Mouse (Mus musculus): Measurements from ENCODE around the gene Fam207a.

Fam207a gene

DNA sequence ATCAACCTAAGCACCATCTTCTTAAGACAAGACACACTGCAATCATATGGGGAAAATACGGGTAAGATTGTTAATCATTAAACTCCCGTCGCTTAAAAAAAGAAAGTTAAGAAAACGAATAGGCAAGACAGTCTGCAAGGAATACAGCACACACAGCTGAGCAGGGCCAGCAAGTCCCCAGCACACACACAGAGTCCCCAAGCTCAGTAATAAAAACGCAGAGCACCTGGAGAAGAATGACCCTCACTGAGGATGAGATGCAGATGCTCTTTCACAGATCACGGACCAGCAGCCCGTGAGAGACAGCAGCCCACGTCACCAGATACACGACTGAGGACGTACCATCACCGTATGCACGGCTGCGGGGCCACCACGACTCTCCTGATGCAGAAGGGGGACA, 14.9 kb downstream of the Fam207a start:
- DNase-seq = no peak

DNA sequence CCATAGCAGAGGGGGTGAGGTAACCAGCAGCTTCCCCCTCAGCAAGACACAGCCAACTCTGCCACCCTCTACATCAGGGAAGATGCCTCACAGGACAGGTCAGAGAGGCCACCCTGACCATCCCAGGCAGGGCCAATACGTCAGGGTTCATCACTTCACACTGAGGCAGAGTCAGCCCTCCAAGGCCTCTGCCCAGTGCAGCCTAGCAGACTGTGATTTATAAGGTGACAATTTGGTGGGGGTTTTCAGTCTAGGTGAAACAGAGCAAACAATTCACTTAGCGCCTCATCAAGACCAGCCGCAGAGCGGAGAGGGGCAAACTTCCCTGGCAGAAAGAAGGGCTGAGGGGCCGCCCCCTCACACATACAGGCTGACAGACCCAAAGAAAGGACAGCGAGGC, 17.3 kb downstream of the Fam207a start:
- DNase-seq = no peak

DNA sequence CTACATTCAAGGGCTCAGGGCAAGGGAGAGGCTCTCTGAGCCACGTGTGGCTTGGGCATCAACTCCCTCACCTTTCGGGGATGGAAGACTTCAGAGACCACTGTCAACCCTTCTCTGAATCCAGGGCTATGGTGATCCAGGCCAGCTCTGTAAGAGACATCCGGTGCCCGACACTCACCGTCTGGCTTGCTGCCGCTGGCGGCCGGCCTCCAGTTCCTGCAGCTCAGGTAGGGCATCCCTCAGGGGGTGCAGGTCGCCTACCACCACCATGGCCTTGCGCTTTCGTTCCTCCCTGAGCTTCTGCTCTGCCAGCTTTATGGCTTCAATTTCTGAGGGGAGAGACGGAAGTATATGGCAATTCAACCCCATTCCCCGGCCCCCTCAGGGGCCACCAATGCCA, 18.4 kb downstream of the Fam207a start:
- no peak for DNase-seq

DNA sequence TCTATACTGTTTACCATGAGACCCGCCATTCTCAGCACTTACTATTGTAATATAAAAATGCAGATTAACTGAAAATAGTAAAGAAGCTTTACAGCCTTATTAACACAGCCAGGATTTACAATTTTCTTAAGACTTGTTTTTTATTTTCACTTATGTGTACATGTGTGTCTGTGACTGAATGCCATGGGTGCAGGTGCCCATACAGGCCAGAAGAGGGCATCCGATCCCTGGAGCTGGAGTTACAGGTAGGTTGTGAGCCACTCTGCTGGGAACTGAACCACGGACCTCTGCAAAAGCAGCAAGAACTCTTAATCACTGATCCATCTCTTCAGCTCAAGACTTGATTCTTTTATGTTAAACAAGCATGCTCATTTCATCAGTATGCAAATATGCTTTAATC, 22.7 kb downstream of the Fam207a start:
- DNase-seq = no peak

DNA sequence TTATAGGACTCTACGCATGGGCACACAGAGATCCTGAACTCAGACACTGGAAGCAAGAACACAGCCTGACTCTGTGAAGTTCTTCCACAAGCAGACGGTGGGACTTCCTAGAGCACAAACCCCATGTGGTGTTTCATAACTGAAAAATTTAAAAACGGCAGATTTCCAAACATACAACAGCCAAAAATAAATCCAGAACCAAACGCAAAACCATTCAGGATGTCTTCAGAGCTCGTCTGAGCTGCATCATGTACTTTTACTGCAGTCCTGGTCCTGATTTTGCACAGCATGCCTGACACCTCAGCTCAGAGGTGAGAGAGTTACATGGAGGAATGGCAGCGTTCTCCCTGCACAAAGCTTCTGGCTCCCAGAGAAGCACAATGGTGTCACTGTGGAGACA, 24.0 kb downstream of the Fam207a start:
- DNase-seq = no peak

DNA sequence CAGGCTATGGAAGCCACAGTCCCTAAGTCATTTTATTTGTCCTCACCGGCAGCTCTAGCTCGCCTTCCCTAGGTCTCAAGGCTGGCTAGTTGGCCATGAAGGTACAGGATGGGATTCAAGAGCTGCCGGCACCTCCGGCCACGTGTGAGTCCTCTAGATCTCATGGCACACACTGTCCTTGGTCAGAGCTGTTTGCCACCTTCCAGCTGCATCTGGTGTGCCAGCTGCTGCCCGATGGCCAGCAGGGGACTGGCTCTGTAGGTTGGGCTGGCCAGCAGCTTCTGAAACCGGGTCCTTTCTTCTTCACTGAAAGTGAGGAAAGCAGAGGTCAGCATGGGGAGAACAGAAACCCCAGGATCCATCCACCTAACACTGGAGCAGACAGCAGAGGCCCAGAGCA, 27.4 kb downstream of the Fam207a start:
- DNase-seq = no peak

DNA sequence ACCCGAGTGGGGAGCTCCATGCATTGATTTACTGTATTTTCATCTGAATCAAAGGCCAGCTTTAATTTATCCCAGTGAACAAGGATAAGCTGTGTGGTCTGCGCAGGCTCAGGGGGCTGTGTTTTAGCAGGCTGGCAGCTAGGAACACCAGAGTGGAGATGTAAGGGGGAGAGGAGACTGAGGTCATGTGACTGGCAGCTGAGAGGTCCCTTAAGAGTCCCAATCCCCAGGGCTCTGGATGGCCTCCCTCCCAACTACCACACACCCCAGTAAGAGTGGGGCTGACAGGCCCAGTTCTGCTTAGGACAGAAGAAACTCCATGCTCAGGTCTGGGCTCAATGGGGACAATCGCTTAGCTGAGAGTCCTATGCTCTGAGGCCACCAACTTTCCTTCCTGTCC, 29.8 kb downstream of the Fam207a start:
- no peak for DNase-seq

DNA sequence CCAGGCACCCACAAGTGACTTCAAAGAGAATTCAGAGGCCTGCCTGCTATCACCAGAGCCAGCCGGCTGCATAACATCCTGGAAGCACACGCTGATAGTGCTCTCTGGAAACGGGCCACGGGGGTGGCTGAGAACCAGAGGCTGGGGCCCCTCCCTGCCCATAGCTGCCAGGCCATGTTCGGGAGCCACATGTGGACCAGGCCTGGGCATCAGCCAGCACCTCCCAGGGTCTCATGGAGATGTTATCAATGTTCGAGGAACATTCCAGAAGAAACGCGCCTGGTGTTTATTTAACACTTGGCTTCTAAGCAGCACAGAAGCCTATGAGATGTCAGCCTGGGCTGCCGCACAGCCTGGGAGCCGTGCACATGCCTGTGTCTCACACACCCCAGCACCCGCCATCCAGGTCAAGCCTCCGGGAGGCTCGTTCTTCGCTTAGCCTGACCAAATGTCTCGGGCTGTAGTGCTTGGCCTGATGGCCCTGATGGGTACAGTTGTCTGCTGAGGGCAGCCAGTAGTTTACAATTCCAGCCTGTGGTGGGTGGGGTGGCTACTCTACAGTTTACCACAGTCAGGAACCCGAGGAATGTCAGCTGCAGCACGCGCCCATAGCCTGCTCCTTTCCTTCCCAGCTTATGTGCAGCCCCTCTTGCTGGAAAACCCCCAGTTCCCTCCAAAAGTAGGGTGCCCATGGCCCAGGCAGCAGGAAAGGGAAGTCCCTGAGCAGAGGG, 31.2 kb downstream of the Fam207a start:
- no peak for DNase-seq

DNA sequence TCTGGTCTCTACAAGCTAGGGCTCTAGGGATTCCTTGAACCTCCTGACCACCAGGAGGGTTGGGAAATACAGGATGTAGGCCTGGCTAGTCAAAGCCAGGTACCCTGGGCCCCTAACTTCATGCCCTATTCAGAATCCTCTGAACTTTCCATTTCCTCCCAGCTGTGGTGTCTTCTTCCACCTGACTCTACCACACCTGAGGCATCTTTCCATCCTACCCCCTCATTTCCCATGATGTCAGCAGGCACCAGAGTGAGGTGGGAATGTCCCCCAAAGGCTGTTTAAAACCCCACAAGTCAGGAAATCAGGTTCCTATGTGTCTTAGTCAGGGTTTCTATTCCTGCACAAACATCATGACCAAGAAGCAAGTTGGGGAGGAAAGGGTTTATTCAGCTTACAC, 33.8 kb downstream of the Fam207a start:
- no peak for DNase-seq

DNA sequence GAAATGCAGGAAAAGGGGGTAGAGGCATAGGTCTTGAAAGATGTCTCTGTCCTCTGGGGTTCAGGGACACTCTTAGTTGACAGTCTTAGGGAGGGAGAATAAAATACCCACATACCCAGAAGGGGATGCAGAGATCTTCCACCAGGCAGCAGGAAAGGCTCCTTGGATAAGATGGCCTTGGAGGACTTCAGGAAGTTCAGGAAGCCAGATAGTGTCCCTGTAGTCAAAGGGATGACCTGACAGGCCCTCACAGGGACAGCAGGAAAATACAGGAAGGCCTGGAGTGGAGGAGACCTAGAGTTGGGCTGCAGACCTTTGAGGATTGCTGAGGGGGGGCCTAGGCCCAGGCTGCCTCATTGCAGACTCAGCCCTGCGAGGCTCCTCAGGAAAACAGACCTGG, 35.6 kb downstream of the Fam207a start:
- no peak for DNase-seq

DNA sequence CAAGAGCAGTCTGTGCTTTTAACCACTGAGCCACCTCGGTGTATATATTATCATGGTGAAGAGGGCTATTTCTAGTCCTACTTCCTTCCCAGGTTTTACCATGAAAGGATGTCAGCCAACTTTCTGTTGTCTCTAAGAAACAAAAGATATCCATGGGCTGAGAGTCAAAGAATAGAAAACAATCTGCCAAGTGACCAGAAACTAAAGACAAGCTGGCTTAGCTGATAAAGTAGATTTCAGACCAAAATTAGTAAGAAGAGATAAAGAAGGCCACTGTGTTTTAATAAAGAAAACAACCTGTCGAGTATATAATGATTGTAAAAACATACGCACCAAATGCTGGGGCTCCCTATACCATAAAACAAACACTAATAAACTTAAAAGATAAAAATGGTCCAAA, 38.7 kb downstream of the Fam207a start:
- DNase-seq = no peak

DNA sequence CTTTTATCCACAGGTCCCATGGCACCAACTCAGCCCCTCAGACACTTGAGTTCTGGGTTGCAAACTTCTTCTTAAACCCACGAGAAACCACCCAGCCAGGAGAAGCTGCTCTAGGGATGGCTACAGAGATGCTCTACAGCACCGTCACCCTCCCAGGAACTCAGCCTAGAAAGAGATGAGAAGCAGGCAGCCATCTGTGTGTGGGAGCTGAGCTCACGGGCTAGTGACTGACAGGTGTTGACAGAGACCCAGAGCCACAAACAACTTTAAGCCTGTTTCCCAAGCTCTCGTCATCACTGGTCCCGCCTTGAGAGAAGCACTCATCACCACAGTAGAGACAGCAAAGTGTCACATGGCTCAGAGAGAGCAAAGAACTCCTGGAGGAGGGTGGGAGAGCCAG, 43.4 kb downstream of the Fam207a start:
- DNase-seq = no peak

DNA sequence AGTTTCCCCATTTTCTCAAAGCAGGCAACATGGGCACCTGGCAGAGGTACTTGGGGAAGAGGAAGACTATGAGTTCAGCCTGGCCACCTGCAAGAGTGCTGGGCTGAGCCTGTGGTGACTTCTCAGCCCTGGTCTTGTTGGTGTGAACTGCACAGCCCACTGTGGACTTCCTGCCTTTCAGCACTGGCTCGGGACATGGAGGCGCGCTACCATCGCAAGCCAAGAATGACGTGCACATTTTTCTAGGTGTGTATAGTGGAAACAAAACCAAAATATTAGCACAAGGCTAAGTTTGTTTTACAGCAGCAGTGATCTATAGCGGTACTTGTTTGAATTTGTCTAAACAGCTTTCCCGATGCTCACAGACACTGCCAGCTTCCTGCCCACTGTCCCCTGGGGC, 44.1 kb downstream of the Fam207a start:
- no peak for DNase-seq

DNA sequence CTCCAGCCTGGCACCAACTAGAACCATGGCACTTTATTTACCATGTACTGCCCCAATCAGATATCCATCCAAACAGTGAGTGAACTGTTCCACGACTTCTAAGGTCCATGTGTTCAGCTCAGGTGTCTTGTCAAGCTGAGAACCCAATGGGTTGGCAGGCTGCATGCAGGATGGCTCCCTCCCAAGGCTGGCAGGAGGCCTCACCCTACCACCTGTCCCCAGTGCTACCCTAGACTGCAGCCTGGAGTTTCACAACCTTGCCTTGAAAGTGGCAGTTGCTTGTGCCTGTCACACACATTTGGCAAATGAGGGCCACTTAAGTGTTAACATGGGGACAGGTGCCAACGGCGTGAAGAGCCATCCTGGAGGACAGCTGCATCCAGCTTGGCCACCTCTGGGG, 44.8 kb downstream of the Fam207a start:
- DNase-seq = peak; percentile 85

DNA sequence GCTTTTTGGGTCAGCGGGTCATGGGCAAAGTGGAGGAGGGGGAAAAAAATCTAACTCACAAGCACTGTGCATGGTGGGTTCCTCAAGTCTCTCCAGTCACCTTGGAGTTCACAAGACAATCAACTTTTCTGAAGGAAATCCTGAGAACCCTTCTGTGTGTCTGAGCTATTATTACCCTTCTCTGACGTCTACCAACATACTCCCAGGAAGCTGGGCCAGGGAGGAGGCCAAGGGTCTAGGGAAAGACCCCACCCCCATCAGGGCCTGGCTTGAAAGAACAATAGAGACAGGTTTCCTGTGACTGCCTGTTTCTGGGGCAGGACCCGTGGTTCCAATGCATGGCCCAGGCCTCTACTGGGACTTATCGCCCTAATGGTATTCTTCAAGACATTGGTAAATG, 46.9 kb downstream of the Fam207a start:
- DNase-seq = no peak

DNA sequence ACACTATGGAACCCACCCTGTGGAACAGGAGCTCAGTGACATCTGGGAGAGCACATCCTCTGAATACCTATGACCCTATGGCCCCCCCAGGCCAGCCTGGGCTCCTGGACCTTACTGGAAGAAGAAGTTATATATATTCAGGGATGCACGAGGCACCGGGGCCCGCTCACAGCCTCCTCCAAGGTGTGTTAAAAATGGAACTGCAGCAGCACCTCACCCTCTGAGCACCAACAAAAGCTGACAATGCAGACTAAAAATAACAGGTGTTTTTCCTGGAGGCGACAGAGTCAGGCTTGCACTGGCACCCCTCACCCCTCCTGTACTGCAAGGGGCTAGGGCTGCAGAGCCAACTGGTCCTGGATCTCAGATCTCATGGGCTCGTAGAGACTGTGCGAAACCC, 48.2 kb downstream of the Fam207a start:
- no peak for DNase-seq

DNA sequence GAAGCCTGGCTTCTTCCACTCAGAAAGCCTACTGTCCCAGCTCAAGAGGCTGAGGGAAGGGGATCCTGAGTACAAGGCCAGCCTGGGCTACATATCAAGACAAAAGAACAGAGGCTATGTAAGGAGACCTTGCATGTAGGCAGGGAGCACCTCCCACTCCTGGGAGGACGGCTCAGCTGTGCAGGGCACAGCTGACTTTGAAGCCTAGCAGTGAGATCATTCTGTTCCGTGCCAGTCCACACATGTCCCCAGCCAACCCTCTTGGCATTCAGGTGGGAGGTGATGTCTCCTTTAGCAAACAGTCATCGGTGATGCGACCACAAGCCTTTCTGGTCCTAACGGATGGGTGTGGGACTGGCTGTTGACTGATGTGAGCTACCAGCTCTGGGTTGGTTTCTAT, 49.7 kb downstream of the Fam207a start:
- no peak for DNase-seq

DNA sequence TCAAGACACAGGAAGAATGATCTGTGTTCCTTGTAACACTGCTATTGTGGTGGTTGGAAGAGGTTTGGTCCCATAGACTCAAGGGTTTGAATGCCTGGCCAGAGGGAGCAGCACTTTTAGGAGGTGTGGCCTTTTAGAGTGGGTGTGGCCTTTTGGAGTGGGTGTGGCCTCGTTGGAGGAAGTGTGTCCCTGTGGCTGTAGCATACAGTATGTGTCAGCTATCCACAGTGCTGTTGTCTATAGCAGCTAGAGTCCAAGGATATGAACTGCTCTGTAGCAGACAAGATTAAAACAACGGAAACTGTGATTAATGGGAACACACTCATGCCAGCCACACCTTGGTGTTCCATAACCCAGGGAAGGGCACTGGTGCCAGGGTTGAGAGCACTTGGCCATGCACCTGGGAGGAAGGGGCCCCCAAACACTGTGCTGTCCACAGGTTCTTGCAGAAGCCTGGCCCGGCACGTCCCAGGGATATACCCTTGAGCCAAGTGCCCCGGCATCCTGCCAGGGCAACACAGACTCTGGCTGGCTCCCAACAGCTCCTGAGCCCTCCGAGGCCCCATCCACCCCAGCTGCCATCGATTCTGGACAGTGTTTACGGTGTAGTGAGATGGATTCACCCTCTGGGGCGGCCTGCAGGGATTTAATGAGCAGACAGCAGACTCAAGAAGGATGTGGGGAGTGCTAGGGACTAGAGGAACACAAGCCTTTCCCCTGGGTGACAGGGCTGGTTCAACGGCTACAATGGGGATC, 51.2 kb downstream of the Fam207a start:
- DNase-seq = peak; percentile 60

DNA sequence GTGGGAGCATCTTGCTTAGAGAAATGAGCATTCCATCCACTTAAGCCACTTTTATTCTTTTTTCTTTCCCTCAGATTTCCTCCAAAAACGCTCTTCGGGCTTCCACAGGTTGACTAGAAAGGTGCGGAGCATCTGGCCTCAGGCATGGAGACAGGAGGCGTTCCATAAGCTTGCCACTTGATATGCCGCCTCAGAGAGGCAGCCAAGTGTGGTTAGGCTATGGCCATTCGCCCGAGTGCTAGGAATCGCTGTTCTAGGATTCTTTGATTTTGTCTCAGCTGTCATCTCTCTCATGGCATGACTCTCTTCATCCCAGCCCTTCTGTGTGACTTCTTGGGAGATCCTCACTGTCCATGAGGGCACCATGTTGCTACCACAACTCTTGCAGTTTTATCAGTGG, 54.4 kb downstream of the Fam207a start:
- DNase-seq = no peak

DNA sequence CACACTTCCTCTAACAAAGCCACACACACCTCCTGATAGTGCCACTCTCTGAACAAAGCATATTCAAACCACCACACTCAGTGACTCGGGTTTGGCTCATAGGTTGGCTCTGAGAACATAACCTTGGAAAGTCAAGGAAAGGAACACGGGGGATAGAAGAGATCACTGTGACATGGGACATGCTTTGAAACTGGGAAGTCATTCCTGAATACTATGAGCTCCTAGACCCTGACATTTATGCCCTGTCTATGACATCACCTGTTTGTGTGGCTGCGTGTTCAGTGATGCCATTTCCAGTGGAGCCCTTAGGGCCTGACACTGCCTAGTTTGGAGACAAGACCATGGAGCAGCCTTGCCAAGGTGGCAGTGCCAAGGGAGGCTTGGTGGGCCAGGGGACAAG, 57.9 kb downstream of the Fam207a start:
- no peak for DNase-seq

DNA sequence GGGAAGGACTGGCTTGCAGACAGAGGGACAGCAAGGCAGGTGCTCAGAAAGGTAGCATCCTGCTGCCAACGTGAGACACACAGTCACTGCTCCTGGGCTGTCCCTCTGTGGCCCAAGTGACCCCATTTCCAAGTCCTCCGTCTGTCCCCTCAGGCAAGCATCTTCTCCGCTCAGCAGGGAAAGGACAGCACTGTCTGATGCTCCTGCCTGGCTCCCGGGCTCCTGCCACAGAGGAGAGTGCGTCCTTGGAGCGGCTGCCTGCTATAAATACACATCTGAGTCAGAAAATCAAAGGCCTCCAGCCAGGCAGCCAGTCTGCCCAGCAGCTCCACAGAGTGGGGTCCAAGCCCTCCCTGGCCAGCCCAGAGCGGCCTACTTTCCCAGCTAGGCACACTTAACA, 59.1 kb downstream of the Fam207a start:
- DNase-seq = peak; percentile 90

DNA sequence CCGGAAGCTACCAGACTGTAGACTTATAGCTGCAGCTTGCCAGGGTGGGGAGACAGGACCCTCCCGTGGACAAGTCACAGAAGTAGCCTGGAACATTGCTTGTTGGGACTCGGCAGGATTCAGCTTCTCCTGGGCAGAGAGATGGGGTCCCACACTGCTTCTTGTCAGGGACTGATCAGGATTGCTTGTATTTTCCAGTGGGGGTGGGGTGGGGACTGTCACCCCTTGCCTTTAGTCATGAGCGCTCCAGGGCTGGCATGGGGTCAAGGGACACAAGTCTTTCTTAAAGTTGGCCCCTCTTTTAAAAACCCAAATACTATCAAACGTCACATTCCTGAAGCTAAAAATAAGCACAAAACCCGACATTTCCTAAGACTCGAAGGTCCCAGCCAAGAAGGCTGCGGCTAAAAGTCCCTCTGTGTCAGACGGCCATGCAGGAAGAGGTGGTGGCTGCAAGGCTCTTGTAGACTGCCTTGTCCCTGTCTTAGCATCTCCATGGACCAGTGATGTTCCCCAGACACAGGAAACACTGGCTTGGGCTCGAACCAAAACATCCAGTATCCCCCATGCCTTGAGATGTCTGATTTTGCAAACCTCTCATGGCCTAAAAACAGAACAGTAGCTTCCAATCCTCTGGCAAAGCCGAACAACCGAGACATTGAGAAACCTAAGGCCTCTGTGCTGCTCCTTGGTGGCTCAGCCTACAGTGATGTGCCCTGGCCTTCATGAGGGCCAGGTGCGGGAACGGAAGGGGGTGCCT, 60.2 kb downstream of the Fam207a start:
- no peak for DNase-seq

DNA sequence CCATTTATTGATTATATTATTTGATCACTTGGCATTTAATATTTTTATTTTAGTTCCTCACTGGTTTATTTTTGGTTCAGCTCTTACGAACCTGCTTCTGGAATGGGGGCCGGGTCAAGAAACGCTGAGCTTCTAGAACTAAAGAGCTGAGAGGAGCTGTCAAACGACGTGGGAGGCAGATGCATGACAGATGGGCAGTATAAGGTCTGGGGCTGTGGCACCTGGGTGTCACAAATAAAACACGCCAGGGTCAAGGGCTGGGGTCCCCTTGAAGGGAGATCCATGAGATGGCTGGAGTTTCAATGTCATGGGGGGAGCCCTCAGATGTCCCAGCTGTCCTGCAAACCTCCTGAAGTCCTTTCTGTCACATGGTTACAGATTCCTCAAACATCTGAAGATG, 60.8 kb downstream of the Fam207a start:
- no peak for DNase-seq

DNA sequence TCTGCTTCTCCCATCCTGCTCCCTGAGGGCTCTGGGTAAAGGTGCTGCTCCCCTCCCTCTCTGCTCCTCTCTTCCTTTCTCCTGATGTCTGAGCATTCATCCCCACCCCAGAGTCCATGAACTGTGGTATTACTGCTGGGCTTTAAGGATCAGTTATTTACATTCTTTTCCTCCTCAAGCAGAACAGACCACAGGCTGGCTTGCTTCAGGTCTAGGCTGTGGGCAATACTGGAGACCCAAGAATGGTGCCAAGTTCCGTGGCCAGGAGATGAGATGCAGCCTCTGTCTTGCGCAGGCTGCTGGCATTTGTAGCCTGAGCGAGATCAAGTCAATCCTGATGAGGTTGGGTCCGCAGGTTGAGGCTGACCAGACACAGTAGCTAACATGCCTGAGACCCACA, 63.8 kb downstream of the Fam207a start:
- no peak for DNase-seq

All from cerebellum, adult 11 months (tissue).